Mouse (Mus musculus) E14TG2a.4 (cell line): ENCODE measurements around the gene Adprh.

Experiments used
- H3K27me3 ChIP-seq: 2 replicates; pipeline ENCODE4 v1.6.1; 2014; ENCODE audit warnings: low read length, control low read depth; ENCODE audit not compliant: insufficient read depth
- H3K36me3 ChIP-seq: 2 replicates; pipeline ENCODE4 v1.6.1; 2014; ENCODE audit warnings: low read length, control low read depth; ENCODE audit not compliant: insufficient read depth
- H3K4me1 ChIP-seq: replicated peaks from 2 replicates; pipeline ENCODE4 v1.6.1; 2014; ENCODE audit warnings: low read depth, low read length, control low read depth
- H3K4me3 ChIP-seq: replicated peaks from 2 replicates; pipeline ENCODE4 v1.5.1; 2014; ENCODE audit warnings: mild to moderate bottlenecking, low read length
- H3K9me3 ChIP-seq: 2 replicates; pipeline ENCODE4 v1.6.1; 2014; ENCODE audit warnings: low read length, control low read depth
- CTCF ChIP-seq: conservative IDR thresholded peaks from 2 replicates; pipeline ENCODE4 v1.5.1; 2014; ENCODE audit warnings: low read length
- NANOG ChIP-seq: IDR thresholded peaks from 2 replicates; pipeline ENCODE4 v1.6.1; 2014; ENCODE audit warnings: borderline replicate concordance, low read length, mixed read lengths
- POU5F1 ChIP-seq: IDR thresholded peaks from 2 replicates; pipeline ENCODE4 v1.6.1; 2014; ENCODE audit warnings: low read length, borderline replicate concordance

Adprh gene

GRCm38 (mm10) chr16:38476312-38477240 lies 24.1 kb upstream of the Adprh start:
- peaks cover 59% of the 10 kb centered on the region for H3K4me1 ChIP-seq
- H3K36me3 ChIP-seq, result no peaks in the 10 kb centered on the region; the same call in 1 of the 2 replicates
- H3K9me3 ChIP-seq, result no peaks in the 10 kb centered on the region
- H3K4me3 ChIP-seq, result peak overlapping the region; percentile 69
- H3K27me3 ChIP-seq, result peaks cover 2% of the 10 kb centered on the region; the same call in 1 of the 2 replicates
- TF ChIP-seq NANOG (no peak), CTCF (no peak), POU5F1 (no peak)

GRCm38 (mm10) chr16:38475681-38476311 lies 23.3 kb upstream of the Adprh start:
- Histone ChIP-seq H3K9me3 (no peaks in the 10 kb centered on the region), H3K4me3 (peak overlapping the region; percentile 69), H3K4me1 (peaks cover 64% of the 10 kb centered on the region), H3K27me3 (no peaks in the 10 kb centered on the region; the same call in 1 of the 2 replicates), H3K36me3 (no peaks in the 10 kb centered on the region; the same call in 1 of the 2 replicates)
- TF ChIP-seq POU5F1 (no peak), CTCF (no peak), NANOG (no peak)

- no peak overlapping the region for H3K4me3 ChIP-seq
- no peak for TF ChIP-seq POU5F1
- TF ChIP-seq NANOG, result no peak
- no peak for TF ChIP-seq CTCF
- H3K36me3 ChIP-seq, result no peaks in the 10 kb centered on the region; the same call in 1 of the 2 replicates
Measured at GRCm38 (mm10) chr16:38474677-38475286, 22.3 kb upstream of the Adprh start.

GRCm38 (mm10) chr16:38473661-38474060 lies 21.2 kb upstream of the Adprh start:
- Histone ChIP-seq H3K4me3 (no peak overlapping the region), H3K27me3 (no peaks in the 10 kb centered on the region; the same call in 1 of the 2 replicates), H3K4me1 (peaks cover 82% of the 10 kb centered on the region), H3K9me3 (no peaks in the 10 kb centered on the region), H3K36me3 (no peaks in the 10 kb centered on the region; the same call in 1 of the 2 replicates)
- no peak for TF ChIP-seq POU5F1
- no peak for TF ChIP-seq CTCF
- TF ChIP-seq NANOG, result no peak

More at GRCm38 (mm10) chr16:38474677-38475286, 22.3 kb upstream of the Adprh start:
- Histone ChIP-seq H3K4me1 (peaks cover 72% of the 10 kb centered on the region), H3K9me3 (no peaks in the 10 kb centered on the region), H3K27me3 (no peaks in the 10 kb centered on the region; the same call in 1 of the 2 replicates)

DNA sequence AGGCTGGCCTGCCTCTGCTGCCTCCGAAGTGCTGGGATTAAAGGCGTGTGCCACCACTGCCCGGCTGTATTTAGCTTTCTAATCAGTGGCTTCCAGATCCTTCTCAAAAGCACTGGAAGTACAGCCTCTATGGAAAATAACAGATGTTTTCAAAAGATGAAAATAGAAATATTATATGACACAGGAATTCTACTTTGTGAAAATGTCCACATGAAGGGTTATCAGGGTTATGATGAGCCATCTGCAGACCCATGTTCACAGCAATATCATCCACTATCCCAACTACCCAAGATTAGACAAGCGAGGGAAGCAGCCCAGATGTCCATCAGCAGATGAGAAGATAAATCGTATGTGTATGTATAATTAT lies 20.0 kb upstream of the Adprh start:
- no peaks in the 10 kb centered on the region for H3K27me3 ChIP-seq
- H3K36me3 ChIP-seq, result no peaks in the 10 kb centered on the region
- no peak overlapping the region for H3K4me3 ChIP-seq
- H3K4me1 ChIP-seq, result peaks cover 92% of the 10 kb centered on the region
- no peak for TF ChIP-seq POU5F1
- TF ChIP-seq CTCF, result no peak
- H3K9me3 ChIP-seq, result no peaks in the 10 kb centered on the region

DNA sequence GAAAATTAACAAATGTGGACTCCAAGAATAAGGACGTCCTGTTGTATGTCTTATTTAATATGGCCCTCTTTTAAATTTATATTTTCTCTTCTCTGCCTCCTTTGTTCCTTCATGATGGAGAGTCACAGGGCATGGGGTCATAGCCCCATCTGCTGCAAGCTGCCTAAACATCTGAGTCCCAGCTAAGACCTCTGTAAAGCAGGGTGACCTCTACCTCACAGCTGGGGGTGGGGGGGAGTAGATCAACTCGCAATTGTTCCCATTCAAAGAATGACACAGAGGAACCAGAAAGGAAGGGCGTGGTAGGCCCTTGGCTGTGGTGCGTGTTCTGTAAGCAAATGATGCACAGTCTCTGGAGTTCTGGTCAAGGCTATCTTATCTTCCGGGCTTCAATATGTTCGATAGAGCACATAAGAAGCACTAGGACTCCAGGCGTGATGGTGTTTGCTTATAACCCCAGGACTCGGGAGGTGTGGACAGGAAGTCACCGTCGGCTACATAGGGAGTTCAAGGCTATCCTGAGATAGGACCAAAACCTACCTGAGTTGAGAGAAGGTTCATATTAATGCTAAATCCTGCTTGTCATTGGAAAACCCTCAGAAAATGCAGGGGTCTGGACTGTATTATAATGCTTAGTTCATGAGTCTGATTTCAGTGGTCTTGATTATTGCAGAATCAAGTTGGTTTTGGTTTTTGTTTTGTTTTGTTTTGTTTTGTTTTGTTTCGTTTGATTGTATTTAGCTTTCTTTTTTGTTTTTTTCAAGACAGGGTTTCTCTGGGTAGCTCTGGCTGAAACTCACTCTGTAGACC lies 19.4 kb upstream of the Adprh start:
- TF ChIP-seq POU5F1, result no peak
- peak; percentile 72 for TF ChIP-seq NANOG
- H3K27me3 ChIP-seq, result no peaks in the 10 kb centered on the region

DNA sequence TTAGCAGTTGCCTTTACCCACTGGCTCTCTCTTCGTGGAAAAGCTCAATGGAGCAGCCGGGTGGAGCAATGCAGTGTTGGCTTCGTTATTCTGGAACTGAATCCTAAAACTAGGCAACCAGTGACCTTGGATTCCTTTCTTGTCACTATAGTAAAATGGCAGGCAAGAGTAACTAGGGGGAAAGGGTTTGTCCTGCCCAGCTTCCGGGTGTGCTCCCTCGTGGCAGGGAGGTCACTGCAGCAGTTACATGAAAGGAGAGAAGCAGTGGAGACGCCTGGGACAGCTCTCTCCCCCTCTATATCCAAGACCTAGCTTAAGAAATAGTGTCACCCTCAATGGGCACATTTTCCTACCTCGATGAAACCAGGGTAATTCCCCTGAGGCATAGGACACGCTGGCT lies 16.9 kb upstream of the Adprh start:
- no peak for TF ChIP-seq CTCF
- TF ChIP-seq NANOG, result no peak
- TF ChIP-seq POU5F1, result no peak
- H3K4me3 ChIP-seq, result no peak overlapping the region
- H3K4me1 ChIP-seq, result peaks cover 67% of the 10 kb centered on the region
- no peaks in the 10 kb centered on the region for H3K9me3 ChIP-seq
- H3K36me3 ChIP-seq, result no peaks in the 10 kb centered on the region
- H3K27me3 ChIP-seq, result no peaks in the 10 kb centered on the region

More for the DNA sequence above, 19.4 kb upstream of the Adprh start:
- Histone ChIP-seq H3K4me1 (peaks cover 91% of the 10 kb centered on the region), H3K36me3 (no peaks in the 10 kb centered on the region), H3K9me3 (no peaks in the 10 kb centered on the region), H3K4me3 (no peak overlapping the region)

GRCm38 (mm10) chr16:38468706-38469018 lies 16.2 kb upstream of the Adprh start:
- Histone ChIP-seq H3K9me3 (no peaks in the 10 kb centered on the region), H3K4me3 (no peak overlapping the region), H3K27me3 (no peaks in the 10 kb centered on the region), H3K4me1 (peaks cover 60% of the 10 kb centered on the region), H3K36me3 (no peaks in the 10 kb centered on the region)
- TF ChIP-seq POU5F1 (no peak), NANOG (no peak), CTCF (no peak)
